Mouse (Mus musculus) forebrain, embryonic 12.5 days (tissue): Measurements from ENCODE around the gene Pdzk1ip1. TPM values are rescaled to one million over a fixed set of nuclear protein-coding genes. Genes with fewer than 3 reads are reported as not detected.

ENCODE experiments used
- ATAC-seq: fragments of 200-750 bp; cut with Nextera tagmentation; 2 replicates; pipeline ENCODE4 v1.8.0; 2017; ENCODE audit warnings: moderate TSS enrichment; ENCODE audit not compliant: low FRiP score
- H3K27ac ChIP-seq: fragments of 300-500 bp; sonication (generic); 2 replicates; pipeline ENCODE4 v1.5.1; 2016; ENCODE audit warnings: mild to moderate bottlenecking
- H3K27me3 ChIP-seq: fragments of 300-500 bp; sonication (generic); 2 replicates; pipeline ENCODE4 v1.6.1; 2016; ENCODE audit warnings: mild to moderate bottlenecking
- H3K36me3 ChIP-seq: fragments of 300-500 bp; sonication (generic); replicated peaks from 2 replicates; pipeline ENCODE4 v1.6.1; 2016; ENCODE audit warnings: mild to moderate bottlenecking
- H3K4me1 ChIP-seq: fragments of 300-500 bp; sonication (generic); 2 replicates; pipeline ENCODE4 v1.6.1; 2016
- H3K4me2 ChIP-seq: fragments of 300-500 bp; sonication (generic); 2 replicates; pipeline ENCODE4 v1.6.1; 2016; ENCODE audit warnings: mild to moderate bottlenecking, moderate library complexity
- H3K4me3 ChIP-seq: fragments of 300-500 bp; sonication (generic); replicated peaks from 2 replicates; pipeline ENCODE4 v1.5.1; 2016; ENCODE audit warnings: mild to moderate bottlenecking
- H3K9ac ChIP-seq: fragments of 300-500 bp; sonication (generic); 2 replicates; pipeline ENCODE4 v1.6.1; 2016; ENCODE audit warnings: mild to moderate bottlenecking
- H3K9me3 ChIP-seq: fragments of 300-500 bp; sonication (generic); 2 replicates; pipeline ENCODE4 v1.6.1; 2016
- WGBS: fragments of 180-500 bp; shearing (Covaris S2); methylation state at CpG from one replicate; pipeline ENCODE4 v1.1.7; 2016; 5-methylcytosine and 5-hydroxymethylcytosine counted together
- polyA plus RNA-seq: library from polyadenylated mRNA; unstranded; fragments of >200 nt; fragmentation: Nextera tagmentation; extraction: Ambion mirVana; gene quantifications from 2 replicates; pipeline ENCODE4 v1.2.1, GENCODE M21; 2016

The Pdzk1ip1 gene
- polyA plus RNA-seq, 1 experiment from 2014 or later, result 9.7 TPM

DNA sequence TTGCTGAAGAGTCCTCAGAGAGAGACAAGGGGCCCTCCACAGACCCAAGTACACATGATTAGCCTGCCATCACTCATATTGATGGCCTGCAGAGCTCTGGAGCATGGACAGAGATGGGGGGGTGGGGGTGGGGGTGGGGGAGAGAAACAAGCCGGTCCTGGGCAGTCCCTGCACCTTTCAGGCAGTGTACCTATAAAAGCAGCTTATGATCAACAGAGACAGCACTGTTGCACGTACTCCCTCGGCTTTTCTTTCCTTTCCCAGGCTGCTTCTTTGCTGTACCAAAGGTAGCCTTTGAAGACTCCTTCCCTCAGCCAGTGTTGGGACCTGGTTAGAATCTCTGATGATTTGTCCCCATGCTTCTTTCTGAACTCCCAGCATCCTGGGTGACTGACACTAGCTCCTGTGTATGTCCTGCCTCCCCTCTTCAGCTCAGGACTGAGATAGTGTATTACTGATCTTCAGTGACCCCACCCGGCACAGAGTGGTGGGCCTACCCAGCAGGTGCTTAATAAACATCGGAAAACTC lies 8.6 kb upstream of the Pdzk1ip1 start:
- Histone ChIP-seq H3K4me3 (no peak overlapping the region), H3K4me2 (peak overlapping the region; percentile 31; the same call in 1 of the 2 replicates), H3K4me1 (peaks cover 19% of the 10 kb centered on the region), H3K27ac (peak overlapping the region; percentile 74), H3K36me3 (no peaks in the 10 kb centered on the region), H3K9ac (peak overlapping the region; percentile 44), H3K9me3 (no peaks in the 10 kb centered on the region), H3K27me3 (peaks cover 23% of the 10 kb centered on the region)
- peak; percentile 24 for ATAC-seq
- 15% methylated on average over 5 of the region's 5 CpGs for WGBS

DNA sequence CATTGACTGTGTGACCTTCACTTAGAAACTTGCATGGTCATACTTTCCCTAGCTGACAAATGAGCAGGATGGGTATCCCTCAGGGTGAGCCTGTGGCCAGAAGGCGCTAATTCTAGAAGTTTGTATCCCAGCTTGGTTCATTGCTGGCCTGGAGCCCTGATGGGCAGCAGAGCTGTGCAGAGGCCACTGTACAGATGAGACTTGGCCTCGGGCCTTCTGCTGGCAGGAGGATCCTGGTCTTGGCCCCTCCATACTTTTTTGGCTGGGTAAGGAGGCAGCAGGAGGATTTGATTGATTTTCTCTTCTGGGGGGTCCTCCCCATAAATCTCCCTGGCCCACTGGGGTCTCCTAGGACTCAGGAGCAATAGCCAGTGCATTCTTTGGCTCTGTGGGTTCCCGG lies 5.5 kb upstream of the Pdzk1ip1 start:
- Histone ChIP-seq H3K4me1 (peaks cover 19% of the 10 kb centered on the region), H3K9ac (no peak overlapping the region), H3K27ac (no peak overlapping the region), H3K9me3 (no peaks in the 10 kb centered on the region), H3K27me3 (peaks cover 33% of the 10 kb centered on the region), H3K36me3 (no peaks in the 10 kb centered on the region), H3K4me3 (no peak overlapping the region), H3K4me2 (no peak overlapping the region)
- no peak for ATAC-seq
- 85% methylated on average over 3 of the region's 3 CpGs for WGBS

DNA sequence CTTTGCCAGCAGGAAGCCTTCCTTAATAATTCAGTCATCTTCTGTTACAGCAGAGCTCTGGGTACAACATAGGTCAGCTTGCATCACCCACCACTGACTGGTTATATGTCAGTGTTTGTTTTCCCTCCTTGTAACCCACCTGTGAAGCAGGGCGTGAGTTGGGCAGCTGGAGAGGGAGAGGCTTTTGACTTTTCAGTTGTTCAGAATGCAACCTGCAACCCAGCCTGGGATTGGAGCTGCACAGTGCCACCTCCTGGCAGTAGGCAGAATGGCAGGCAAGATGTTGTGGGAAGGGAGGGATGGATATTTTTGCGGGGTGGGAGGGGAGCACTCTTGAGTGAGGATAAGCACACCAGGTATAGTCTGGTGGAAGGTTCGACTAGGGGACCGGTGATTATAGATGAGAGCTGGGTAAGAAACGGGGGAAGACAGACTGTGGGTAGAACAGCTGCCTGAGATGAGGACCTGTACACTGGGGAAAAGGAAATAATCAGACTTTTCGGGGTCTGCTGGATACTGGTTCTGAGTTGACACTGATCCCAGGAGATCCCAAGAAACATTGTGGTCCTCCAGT lies 2.9 kb upstream of the Pdzk1ip1 start:
- Histone ChIP-seq H3K36me3 (no peaks in the 10 kb centered on the region), H3K9ac (no peak overlapping the region), H3K27ac (no peak overlapping the region), H3K4me1 (0 out of 2 replicates have a peak, but pooled peaks cover 3% of the 10 kb centered on the region), H3K4me2 (no peak overlapping the region), H3K9me3 (no peaks in the 10 kb centered on the region), H3K4me3 (no peak overlapping the region), H3K27me3 (peaks cover 48% of the 10 kb centered on the region)
- WGBS, result 18% methylated on average over 6 of the region's 6 CpGs
- peak; percentile 25; the same call in 1 of the 2 replicates for ATAC-seq

DNA sequence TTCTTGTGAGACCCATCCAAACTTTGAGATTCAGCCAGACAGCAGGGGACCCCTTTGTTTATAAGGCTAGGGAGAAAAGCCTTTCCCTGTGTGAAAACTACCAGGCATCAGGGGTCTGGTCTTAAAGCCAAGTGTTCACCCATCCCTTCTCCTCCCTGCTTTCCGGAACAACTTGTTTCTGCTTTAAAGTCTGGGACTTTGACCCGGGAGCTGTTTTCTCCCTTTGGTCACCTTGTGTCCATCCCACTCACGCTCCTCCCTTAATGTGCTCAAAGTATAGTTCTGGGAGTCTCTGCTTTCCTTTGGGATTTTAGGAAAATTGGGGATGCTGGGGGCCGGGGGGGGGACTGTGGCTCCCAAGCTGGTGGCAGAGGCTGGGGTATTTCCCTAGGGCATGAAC lies 2.3 kb upstream of the Pdzk1ip1 start:
- Histone ChIP-seq H3K9ac (no peak overlapping the region), H3K9me3 (no peaks in the 10 kb centered on the region), H3K27ac (no peak overlapping the region), H3K4me1 (0 out of 2 replicates have a peak, but pooled peaks cover 3% of the 10 kb centered on the region), H3K4me2 (no peak overlapping the region), H3K27me3 (peaks cover 48% of the 10 kb centered on the region), H3K4me3 (no peak overlapping the region), H3K36me3 (no peaks in the 10 kb centered on the region)
- no peak for ATAC-seq
- 71% methylated on average over 4 of the region's 4 CpGs for WGBS

DNA sequence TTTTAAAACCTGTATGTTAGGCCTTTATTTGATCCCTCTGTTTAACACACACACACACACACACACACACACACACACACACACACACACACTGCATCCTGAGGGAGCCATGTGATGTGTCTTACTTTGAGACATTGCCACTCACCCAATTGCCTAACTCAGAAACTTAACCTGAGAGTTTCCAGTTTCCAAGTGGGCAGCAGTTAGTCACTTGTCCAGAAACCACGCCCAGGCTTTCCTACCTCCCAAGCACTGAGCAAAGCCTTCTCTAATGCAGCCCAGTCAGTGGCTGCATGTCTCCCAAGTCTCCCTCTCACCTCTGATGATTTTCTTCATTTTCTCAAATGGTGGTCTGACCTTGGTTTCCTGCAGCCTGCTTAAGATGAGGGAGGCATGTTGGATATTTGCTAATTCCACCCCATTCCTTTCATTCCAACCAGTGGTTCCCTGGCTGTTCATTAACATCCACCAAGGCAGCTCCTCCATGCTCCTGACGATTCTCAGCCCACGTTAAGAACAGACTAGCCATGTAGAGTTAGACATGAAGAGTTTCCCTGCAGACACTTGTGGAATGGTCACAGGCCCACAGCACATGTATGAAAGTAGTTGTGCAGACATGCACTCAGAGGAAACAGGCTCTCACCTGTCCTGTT lies 1.6 kb upstream of the Pdzk1ip1 start:
- no peak for ATAC-seq
- no peak overlapping the region for H3K27ac ChIP-seq
- no peak overlapping the region for H3K9ac ChIP-seq
- H3K27me3 ChIP-seq, result peaks cover 51% of the 10 kb centered on the region
- H3K9me3 ChIP-seq, result no peaks in the 10 kb centered on the region
- H3K4me3 ChIP-seq, result no peak overlapping the region
- H3K4me2 ChIP-seq, result no peak overlapping the region
- H3K4me1 ChIP-seq, result 0 out of 2 replicates have a peak, but pooled peaks cover 3% of the 10 kb centered on the region
- 60% methylated on average over 3 of the region's 3 CpGs for WGBS
- no peaks in the 10 kb centered on the region for H3K36me3 ChIP-seq

DNA sequence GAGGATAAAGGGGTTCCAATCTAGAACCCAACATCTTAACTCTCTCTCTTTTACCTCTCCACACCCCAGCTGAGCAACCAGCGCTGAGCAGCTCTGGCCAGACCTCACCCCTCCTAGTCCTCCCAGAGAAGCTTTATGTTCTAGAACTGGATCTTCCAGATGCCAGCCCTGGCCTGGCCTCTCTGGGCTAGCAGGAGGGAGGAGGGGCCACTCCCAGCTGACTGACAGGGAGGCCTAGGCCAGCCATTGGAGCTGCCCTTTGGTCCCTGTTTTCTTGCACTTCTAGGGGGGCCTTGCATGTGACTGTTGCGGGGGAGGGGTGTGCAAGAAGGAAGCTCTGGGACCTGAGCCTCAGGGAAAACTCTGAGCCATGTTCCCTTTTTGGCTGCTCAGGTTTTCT lies 2.1 kb downstream of the Pdzk1ip1 start:
- Histone ChIP-seq H3K4me3 (no peak overlapping the region), H3K4me2 (no peak overlapping the region), H3K27ac (no peak overlapping the region), H3K9me3 (no peaks in the 10 kb centered on the region), H3K9ac (no peak overlapping the region), H3K27me3 (peaks cover 70% of the 10 kb centered on the region), H3K36me3 (no peaks in the 10 kb centered on the region), H3K4me1 (peaks cover 7% of the 10 kb centered on the region)
- 57% methylated on average over 2 of the region's 2 CpGs for WGBS
- no peak for ATAC-seq

DNA sequence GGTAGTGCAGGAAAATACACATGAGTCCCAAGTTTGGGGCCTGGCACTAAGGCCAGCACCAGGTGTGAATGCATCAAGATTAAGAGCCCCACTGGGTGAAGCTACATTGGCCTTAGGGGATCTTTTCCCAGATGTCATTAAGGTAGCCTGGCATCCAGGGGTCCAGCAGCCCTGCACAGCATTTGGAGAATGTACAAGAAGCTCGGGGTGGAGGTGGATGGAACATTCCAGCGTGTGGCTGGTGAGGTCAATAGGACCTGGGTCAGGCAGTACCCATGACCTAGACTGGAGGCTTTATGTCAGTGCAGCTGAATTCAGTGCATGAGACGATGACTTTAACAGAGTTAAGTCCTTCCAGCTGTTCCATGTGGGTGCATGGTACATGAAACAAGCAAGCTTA lies 3.3 kb downstream of the Pdzk1ip1 start:
- H3K9me3 ChIP-seq, result no peaks in the 10 kb centered on the region
- H3K4me1 ChIP-seq, result peaks cover 19% of the 10 kb centered on the region
- H3K27me3 ChIP-seq, result peaks cover 79% of the 10 kb centered on the region
- H3K4me2 ChIP-seq, result no peak overlapping the region
- no peak overlapping the region for H3K27ac ChIP-seq
- ATAC-seq, result no peak
- no peaks in the 10 kb centered on the region for H3K36me3 ChIP-seq
- WGBS, result 84% methylated on average over 3 of the region's 3 CpGs
- H3K4me3 ChIP-seq, result no peak overlapping the region
- H3K9ac ChIP-seq, result no peak overlapping the region

DNA sequence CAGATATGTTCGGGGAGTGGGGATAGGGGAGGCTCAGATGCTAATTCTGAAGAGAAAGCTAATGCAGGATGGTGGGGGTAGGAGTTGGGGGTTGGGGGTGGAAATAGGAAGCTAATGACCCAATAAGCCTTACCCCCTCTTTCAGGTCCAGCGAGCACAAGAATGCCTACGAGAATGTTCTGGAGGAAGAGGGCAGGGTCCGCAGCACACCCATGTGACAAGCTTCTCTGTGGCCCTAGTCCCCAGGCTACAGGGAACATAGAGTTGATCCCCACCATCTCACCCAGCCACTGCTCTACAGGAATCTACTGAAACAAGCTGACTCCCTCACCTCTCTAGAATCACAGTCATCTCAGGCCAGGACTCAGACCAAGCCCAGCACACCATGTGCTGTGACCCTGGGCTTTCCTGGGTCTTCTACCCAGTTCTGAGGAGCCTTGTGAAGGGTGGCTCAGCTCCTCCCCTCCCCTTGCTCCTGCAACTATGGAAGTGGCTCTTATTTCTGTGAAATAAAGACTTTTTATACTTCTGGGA lies 4.9 kb downstream of the Pdzk1ip1 start:
- 83% methylated on average over 4 of the region's 4 CpGs for WGBS
- no peak overlapping the region for H3K4me2 ChIP-seq
- no peak for ATAC-seq
- H3K4me3 ChIP-seq, result no peak overlapping the region
- no peak overlapping the region for H3K9ac ChIP-seq
- no peaks in the 10 kb centered on the region for H3K9me3 ChIP-seq
- H3K4me1 ChIP-seq, result peaks cover 22% of the 10 kb centered on the region
- H3K36me3 ChIP-seq, result no peaks in the 10 kb centered on the region
- no peak overlapping the region for H3K27ac ChIP-seq
- peaks cover 75% of the 10 kb centered on the region for H3K27me3 ChIP-seq

DNA sequence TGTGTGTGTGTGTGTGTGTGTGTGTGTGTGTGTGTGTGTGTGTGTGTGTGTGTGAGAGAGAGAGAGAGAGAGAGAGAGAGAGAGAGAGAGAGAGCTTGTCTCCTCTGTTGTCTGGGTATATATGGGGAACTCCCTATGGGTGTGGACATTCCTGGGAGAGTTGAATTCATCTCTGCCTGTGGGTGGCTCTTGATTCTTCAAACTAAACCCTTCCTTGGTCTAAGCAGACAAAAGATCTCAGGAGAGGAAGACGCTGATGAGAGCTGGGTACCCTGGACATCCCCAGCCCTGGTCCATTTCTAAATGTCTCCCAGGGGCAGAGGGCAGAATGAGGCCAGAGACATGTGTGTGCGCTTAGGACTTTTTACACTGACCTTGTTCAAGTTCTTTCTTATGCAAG lies 5.5 kb downstream of the Pdzk1ip1 start:
- H3K9me3 ChIP-seq, result no peaks in the 10 kb centered on the region
- H3K36me3 ChIP-seq, result no peaks in the 10 kb centered on the region
- H3K4me3 ChIP-seq, result no peak overlapping the region
- no peak overlapping the region for H3K9ac ChIP-seq
- peaks cover 70% of the 10 kb centered on the region for H3K27me3 ChIP-seq
- no peak overlapping the region for H3K27ac ChIP-seq
- WGBS, result 74% methylated on average over 2 of the region's 2 CpGs
- H3K4me1 ChIP-seq, result peaks cover 18% of the 10 kb centered on the region
- no peak for ATAC-seq
- no peak overlapping the region for H3K4me2 ChIP-seq

DNA sequence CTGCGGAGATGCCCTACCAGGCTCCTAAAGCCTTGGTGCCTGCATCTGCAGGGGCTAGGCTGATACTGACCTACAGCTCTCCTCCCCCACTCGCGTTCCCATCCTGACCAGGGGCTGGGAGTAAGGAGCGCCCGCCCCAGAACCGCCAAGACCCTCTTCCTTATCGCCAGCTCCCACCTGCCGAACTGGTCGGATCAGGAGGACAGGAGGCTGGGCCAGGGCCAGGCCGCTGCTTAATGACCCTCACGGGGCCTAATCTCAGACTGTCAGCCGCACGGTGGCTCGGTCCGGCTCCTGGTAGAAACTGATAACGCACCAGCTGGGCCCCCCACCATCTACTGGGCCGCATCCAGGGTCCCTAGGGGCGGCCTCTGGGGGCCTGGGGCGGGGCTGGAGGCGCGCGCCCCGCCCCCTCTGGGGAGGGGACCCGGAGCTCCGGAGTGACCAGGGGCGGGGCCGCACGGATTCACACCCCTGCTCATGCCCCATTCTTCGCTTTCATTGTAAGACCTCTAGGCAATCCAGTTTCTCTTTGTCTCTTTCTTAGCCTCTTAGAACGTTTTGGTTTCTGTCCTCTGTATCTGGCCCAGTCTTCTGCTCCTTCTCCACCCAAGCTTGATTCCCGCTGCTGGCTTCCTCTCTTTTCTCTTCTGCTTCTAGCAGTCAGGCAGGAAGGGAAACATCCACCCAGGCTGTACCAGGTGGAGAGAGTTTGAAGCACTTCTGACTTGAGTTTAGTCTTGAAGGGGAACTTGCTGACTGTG lies 7.3 kb downstream of the Pdzk1ip1 start:
- Histone ChIP-seq H3K9me3 (no peaks in the 10 kb centered on the region), H3K27ac (no peak overlapping the region), H3K27me3 (peaks cover 75% of the 10 kb centered on the region), H3K4me3 (peak overlapping the region; percentile 43), H3K4me1 (peaks cover 18% of the 10 kb centered on the region), H3K4me2 (peak overlapping the region; percentile 89), H3K36me3 (no peaks in the 10 kb centered on the region), H3K9ac (peak overlapping the region; percentile 61)
- WGBS, result under 1% methylated on average over 31 of the region's 31 CpGs
- ATAC-seq, result peak; percentile 77

DNA sequence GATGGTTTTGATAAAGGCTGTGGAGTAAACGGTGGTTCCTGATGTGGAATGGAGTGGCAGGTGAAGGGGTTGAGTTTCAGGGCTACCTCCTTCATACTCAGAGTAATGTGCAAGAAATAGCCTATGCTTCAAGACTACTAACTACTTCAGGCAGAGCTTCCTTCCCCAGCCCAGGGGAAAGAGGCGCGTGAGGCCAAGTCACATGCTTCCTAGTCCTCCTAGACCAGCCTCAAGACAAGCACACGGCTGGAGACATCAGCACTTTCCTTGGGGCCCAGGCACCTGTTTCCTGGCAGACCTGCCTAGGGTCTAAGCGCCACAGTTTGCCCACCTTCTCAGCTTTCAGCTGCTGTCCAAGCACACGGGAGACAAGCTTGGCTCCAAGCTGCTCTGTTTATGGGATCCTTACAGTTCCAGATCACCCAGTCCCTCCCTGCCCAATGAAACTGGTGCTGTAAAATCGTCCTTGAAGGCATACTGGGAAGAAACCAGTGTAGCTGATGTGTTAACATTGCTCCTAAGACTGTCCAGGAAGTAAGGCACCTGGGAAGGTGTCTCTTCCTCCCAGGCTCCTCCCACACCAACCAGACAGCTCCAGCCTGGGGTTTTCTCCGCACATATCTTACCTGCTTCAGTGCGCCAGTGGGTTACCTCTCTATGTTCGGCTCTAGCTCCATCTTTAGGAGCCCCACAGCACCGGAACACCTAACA lies 8.1 kb downstream of the Pdzk1ip1 start:
- Histone ChIP-seq H3K36me3 (no peaks in the 10 kb centered on the region), H3K4me3 (peak overlapping the region; percentile 43; the same call in 1 of the 2 replicates), H3K9me3 (no peaks in the 10 kb centered on the region), H3K4me2 (peak overlapping the region; percentile 89), H3K9ac (peak overlapping the region; percentile 61; the same call in 1 of the 2 replicates), H3K4me1 (peaks cover 18% of the 10 kb centered on the region), H3K27ac (no peak overlapping the region), H3K27me3 (peaks cover 74% of the 10 kb centered on the region)
- ATAC-seq, result 0 out of 2 replicates have a peak, but pooled peaks have one; percentile 2
- WGBS, result 16% methylated on average over 11 of the region's 11 CpGs
